Comparison of ENCODE assay signal across 7 mouse cellular contexts in the genomic region with DNA sequence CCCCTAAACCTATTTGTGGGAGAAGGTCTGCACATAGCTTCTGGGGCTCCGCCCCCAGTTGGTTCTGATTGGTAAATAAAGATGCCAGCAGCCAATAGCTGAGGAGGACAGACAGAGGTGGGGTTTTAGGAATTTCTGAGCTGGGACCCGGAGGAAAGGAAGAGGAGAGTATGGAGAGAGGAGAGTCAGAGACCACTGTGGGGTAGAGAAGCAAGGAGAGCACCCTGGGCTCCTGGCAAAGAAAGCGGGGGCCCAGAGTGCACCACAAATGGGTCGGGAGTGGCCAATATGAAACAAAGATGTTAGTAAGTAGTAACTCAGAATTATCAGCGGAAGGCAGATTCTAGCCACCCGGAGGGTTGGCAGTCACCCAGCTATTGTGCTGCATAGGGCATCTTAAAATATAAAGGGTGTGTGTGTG. TPM values are rescaled to one million over a fixed set of nuclear protein-coding genes. Genes with fewer than 3 reads are reported as not detected.
DNase-seq lines count a peak whose midpoint lies in the region; ATAC-seq lines count a peak whose summit lies in the region.

No protein-coding gene starts in this region.

- peak overlapping the region; percentile 41 for H3K4me3 ChIP-seq in forebrain, embryonic 15.5 days
- H3K4me3 ChIP-seq in neural tube, embryonic 14.5 days (ENCODE audit: low read depth, low read length), result peak overlapping the region; percentile 31

- peak; percentile 64 for ATAC-seq in forebrain, embryonic 15.5 days (replicated peaks)
- ATAC-seq in neural tube, embryonic 14.5 days (ENCODE audit: low read depth), result peak; percentile 52; the same call in 1 of the 2 replicates

- H3K9ac ChIP-seq in forebrain, embryonic 15.5 days (replicated peaks), result peak overlapping the region; percentile 34
- no peak overlapping the region for H3K9ac ChIP-seq in neural tube, embryonic 14.5 days (replicated peaks; ENCODE audit: low read depth, low read length)

- peak overlapping the region; percentile 51 for H3K4me2 ChIP-seq in forebrain, embryonic 15.5 days (replicated peaks)
- peak overlapping the region; percentile 33 for H3K4me2 ChIP-seq in neural tube, embryonic 14.5 days (ENCODE audit: low read depth, low read length)

- no peaks in the 10 kb centered on the region for H3K9me3 ChIP-seq in forebrain, embryonic 15.5 days
- no peaks in the 10 kb centered on the region for H3K9me3 ChIP-seq in neural tube, embryonic 14.5 days (ENCODE audit: control insufficient read depth, low read length)

- DNase-seq in retina, postnatal 1 day, result peak; percentile 82
- no peak for DNase-seq in retina, embryonic 14.5 days (ENCODE audit: low spot score)
- peak; percentile 25 for DNase-seq in cerebellum, adult 8-10 months
- DNase-seq in liver, result peak; percentile 60
- DNase-seq in urinary bladder, adult 18-20 months (ENCODE audit: low spot score in 2 of 2), result no peak

- H3K27ac ChIP-seq in forebrain, embryonic 15.5 days (replicated peaks), result peak overlapping the region; percentile 67; the same call in 1 of the 2 replicates
- no peak overlapping the region for H3K27ac ChIP-seq in neural tube, embryonic 14.5 days (ENCODE audit: low read depth, low read length)

- no peaks in the 10 kb centered on the region for H3K27me3 ChIP-seq in forebrain, embryonic 15.5 days
- no peaks in the 10 kb centered on the region for H3K27me3 ChIP-seq in neural tube, embryonic 14.5 days (ENCODE audit: control insufficient read depth, insufficient read depth, low read length)

- H3K36me3 ChIP-seq in forebrain, embryonic 15.5 days, result no peaks in the 10 kb centered on the region
- no peaks in the 10 kb centered on the region for H3K36me3 ChIP-seq in neural tube, embryonic 14.5 days (ENCODE audit: control insufficient read depth, insufficient read depth, low read length)

- H3K4me1 ChIP-seq in forebrain, embryonic 15.5 days, result peaks cover 17% of the 10 kb centered on the region
- H3K4me1 ChIP-seq in neural tube, embryonic 14.5 days (ENCODE audit: control insufficient read depth, insufficient read depth, low read length), result peaks cover 7% of the 10 kb centered on the region

- 31% methylated on average over 6 of the region's 6 CpGs for WGBS in forebrain, embryonic 15.5 days
- WGBS in neural tube, embryonic 14.5 days, result 36% methylated on average over 6 of the region's 6 CpGs

RNA-seq across cellular contexts. Expression of a gene that starts 3.4 kb away (rescaled TPM):
- polyA plus RNA-seq in forebrain, embryonic 15.5 days (2015; fragmentation: Nextera tagmentation; extraction: Ambion mirVana), result 98.1 and 110 TPM in 2 replicates
- 114 and 118 TPM in 2 replicates for polyA plus RNA-seq in neural tube, embryonic 14.5 days (2014; fragmentation: Nextera tagmentation; extraction: Ambion mirVana)

RNA-seq across cellular contexts. Expression of a gene that starts 6.1 kb away (rescaled TPM):
- polyA plus RNA-seq in forebrain, embryonic 15.5 days (2015; fragmentation: Nextera tagmentation; extraction: Ambion mirVana), result not detected in 2 replicates
- not detected in 2 replicates for polyA plus RNA-seq in neural tube, embryonic 14.5 days (2014; fragmentation: Nextera tagmentation; extraction: Ambion mirVana)

RNA-seq across cellular contexts. Expression of a gene that starts 24.0 kb away (rescaled TPM):
- 56.5 and 64.3 TPM in 2 replicates for polyA plus RNA-seq in forebrain, embryonic 15.5 days (2015; fragmentation: Nextera tagmentation; extraction: Ambion mirVana)
- polyA plus RNA-seq in neural tube, embryonic 14.5 days (2014; fragmentation: Nextera tagmentation; extraction: Ambion mirVana), result 43.5 and 45.3 TPM in 2 replicates

RNA-seq across cellular contexts. Expression of a gene that starts 24.1 kb away (rescaled TPM):
- polyA plus RNA-seq in forebrain, embryonic 15.5 days (2015; fragmentation: Nextera tagmentation; extraction: Ambion mirVana), result 65.6 and 65.7 TPM in 2 replicates
- polyA plus RNA-seq in neural tube, embryonic 14.5 days (2014; fragmentation: Nextera tagmentation; extraction: Ambion mirVana), result 62.5 and 68.8 TPM in 2 replicates

RNA-seq across cellular contexts. Expression of a gene that starts 30.5 kb away (rescaled TPM):
- 2.3 and 3.1 TPM in 2 replicates for polyA plus RNA-seq in forebrain, embryonic 15.5 days (2015; fragmentation: Nextera tagmentation; extraction: Ambion mirVana)
- polyA plus RNA-seq in neural tube, embryonic 14.5 days (2014; fragmentation: Nextera tagmentation; extraction: Ambion mirVana), result 1.3 and 2.8 TPM in 2 replicates

Comparison
In these comparisons a context has a peak if more than half of its experiments do, and no peak if none do; other contexts are left out.
1. DNase-seq: peak in retina, postnatal 1 day (single experiment), cerebellum, adult 8-10 months (single experiment) and liver (single experiment); none in retina, embryonic 14.5 days (single experiment) and urinary bladder, adult 18-20 months (0 of 2).